Mouse (Mus musculus) ES-Bruce4 (cell line): ENCODE results near the gene Itga2.

Experiments
- CTCF ChIP-seq: IDR thresholded peaks from one replicate; pipeline ENCODE4 v1.8.1; 2011; ENCODE audit warnings: low read depth, low read length
- EP300 ChIP-seq: IDR thresholded peaks from 2 replicates; pipeline ENCODE4 v1.6.1; 2011; ENCODE audit warnings: low read depth, low read length; ENCODE audit not compliant: insufficient read depth
- POLR2A ChIP-seq: IDR thresholded peaks from one replicate; pipeline ENCODE4 v1.8.1; 2011; ENCODE audit warnings: low read length; ENCODE audit not compliant: insufficient read depth

- TF ChIP-seq EP300, result no peak
- no peak for TF ChIP-seq POLR2A
- TF ChIP-seq CTCF, result no peak
Measured at GRCm38 (mm10) chr13:114891655-114892054, 40.2 kb downstream of the Itga2 start.
